Mouse (Mus musculus) cerebellum, adult 18-20 months (tissue): ENCODE data around the gene Cdc25a.

Experiments used
- DNase-seq, 2 experiments: peaks; one replicate each; pipeline ENCODE4 v3.0.0; 2021

The Cdc25a gene

DNA sequence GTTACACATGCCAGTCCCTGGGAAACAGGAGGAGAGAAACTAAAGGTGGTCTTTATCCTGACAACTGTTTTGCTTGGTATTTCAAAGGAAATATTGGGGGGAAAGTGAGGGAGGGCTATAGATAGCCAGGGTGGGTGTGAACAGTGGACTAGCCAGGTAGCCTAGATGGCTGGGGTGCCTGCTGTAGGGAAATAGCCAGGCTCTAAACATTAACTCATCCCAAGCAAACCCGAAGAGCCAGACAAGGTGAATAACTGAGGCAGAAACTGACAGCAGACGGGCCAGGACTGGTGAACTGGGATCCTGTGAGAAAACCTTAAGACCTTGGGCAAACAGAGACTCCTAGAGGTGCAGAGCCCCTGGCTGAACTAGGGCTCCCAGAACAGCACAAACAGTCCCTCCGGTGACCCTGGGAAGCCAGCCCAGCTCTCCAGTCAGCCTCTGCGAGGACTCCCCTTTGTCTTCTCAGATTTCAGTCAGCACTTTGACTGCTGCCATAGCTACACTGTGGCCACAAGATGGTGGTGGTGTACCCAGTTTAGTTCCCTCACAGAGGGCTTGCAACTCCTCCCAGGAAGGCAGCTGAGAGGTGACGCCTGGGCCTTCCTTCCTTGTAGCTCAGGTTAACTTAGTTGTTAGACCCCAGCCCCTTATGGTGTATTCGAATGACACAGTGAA is 19.2 kb downstream of the Cdc25a start:
- DNase-seq = peak; percentile 41 to 66

DNA sequence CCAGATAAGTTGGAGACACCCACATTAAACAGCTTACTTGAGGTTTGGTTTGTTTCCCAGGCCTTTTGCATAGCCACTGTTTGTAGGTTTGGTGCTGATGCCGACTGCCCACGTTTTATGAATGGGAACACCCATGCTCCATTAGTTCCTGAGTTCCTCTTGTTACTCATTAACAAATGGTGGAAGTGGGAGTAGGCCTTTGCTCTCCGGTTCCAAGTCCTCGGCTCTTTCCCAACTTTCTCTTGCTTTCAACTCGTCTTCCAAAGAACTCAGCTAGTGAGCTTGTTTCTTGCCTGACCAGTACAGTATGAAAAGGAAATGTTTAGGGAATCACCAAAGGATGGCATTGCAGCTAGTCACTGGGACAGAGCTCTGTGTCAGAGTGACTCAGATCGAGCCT is 20.2 kb downstream of the Cdc25a start:
- no peak for DNase-seq

DNA sequence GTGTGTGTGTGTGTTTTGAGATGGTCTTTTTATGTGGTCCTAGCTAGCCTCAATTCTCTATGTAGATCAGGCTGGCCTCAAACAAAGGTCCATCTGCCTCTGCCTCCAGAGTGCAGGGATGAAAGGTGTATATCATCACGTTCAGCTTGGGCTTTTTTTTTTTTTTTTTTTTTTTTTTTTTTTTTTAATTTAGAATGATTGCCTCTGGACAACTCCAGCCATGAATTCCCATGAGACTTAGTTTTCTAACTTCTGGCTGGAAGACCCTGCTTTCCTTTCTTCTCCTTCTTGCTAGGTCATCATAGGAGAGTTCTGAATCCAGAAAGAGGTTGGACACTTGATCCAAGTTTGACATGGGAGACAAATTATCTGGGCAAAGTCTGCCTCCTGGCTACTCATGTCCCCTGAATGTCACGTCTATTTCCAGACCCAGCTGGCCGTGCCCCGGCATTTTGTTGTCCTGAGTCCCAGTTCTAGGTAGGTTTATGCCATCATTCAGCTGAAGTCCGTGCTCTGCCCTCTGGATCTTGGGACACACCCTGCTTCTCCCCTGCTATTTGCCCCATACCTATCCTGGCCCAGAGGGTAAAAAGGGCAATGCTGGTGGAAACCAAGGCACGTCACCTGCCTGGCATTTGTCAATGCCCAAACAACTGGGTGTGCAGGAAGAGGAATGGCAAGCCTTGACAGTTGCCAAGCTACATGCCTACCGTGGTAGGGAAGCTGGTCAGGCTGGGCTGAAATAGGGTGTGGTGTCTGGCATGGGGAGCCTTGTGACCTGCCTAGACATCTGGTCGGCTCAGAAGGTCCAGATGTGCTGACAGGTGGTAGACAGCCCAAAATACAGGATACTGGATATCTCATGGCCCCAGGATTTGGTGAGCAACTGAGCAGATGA is 21.1 kb downstream of the Cdc25a start:
- peak in 1 of 2 experiments; percentile 13 for DNase-seq

DNA sequence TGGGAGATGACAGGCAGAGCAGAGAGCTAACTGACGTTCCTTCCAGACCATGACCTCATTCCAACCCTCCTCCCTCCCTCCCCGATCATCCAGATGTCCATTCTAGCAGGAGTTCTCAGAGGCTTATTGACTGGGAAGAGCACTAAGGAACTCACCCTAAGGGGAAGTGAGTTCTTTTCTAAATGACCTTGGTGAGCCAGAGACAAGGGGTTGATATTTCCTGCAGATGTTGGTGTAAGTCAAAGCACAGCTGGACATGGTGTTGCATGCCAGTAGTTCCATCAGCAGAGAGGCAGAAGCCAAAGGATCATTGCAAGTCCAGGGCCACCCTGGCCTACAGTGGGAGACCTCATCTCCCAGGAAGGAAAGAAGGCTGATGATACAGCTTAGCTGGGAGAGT is 22.6 kb downstream of the Cdc25a start:
- no peak for DNase-seq

DNA sequence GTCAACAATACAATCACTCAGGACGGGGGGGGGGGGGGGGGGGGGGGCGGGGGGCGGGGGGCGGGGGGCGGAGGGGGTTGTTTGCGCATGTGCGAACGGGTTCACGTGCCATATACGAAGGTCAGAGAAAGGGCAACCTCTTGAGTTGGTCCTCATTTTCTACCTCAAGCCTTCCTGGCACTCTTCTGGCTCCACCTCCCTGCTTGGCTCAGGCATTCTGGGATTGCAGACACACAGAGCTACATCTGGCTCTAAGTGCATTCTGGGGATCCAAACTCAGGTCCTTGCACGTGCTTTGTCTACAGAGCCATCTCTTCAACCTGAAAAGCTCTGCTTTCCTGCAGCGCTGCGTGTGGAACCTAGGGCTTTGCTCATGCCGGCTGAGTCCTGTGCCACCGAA is 24.0 kb downstream of the Cdc25a start:
- DNase-seq = no peak

DNA sequence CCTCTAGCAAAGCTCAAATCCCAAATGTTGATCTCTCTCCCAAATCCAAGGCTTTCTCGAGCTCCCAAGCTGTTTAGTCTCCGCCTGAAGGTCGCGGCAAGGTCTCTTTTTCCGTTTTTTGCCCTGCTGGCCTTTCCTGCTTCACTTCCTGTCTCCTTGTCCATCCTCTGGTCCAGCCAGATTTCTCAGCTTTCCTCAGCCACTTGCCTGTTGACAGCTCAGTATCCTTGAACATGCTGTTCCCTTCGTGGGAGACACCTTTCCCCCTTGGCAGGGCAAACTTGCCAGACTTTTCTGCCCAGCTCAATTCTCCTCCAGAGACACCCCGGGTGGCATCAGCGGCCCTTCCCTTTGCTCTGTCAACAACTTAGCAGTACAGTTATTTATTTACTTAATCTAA is 24.4 kb downstream of the Cdc25a start:
- no peak for DNase-seq

DNA sequence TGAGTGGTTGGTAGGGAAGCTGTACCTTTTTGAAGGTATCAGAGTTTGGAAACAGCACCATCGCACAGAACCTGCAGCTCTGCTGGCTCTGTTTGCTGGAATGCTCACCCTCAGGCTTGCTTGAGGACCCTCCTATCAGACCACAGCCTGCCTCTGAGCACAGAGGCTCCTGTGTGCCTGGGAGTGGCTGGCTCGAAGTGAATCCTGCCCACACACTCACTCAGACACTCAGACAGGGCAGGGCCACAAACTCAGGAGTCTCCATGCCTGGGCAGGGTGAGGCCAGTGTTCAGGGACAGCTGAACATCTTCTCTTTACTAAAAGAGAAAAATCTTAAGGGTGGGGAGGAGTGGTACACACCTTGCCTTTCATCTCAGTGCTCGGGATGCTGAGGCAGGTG is 25.2 kb downstream of the Cdc25a start:
- no peak for DNase-seq

DNA sequence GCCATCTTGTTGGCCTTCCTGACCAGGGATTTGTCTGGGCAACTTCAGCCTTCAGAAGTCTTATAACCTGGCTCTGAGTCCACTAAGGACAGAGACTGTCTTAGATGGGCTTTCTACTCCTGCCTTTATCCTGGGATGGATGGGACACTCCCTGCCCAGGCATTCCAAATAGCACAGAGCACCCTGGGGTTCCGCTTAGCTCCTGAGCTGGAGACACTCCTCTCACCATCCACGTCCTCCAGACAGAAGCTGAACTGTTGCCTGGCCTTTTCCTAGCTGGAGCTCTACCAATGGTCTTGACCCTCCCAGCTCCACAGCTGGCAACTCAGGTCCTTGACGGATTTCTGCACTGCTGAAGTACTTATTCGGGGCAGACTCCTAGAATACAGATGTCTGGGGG is 26.9 kb downstream of the Cdc25a start:
- DNase-seq = no peak

DNA sequence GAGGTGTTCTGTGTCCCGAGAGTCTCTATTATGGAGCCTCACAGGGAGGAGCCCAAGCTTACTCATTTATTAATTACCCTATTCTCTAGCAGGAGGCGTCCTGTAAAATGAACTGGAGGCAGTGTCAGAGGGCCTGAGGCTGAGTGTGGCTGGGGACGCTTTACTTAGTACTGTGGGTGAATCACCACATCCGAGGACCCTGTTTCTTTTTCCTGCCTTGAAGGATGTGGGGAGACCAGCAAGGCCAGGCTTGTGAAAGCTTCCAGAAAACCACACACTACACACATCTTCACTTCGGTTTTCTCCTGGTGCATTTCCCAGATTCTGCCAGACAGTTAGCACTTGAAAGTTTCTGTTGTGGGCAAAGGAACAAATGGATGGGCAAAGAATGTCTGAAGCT is 27.4 kb downstream of the Cdc25a start:
- DNase-seq = no peak

DNA sequence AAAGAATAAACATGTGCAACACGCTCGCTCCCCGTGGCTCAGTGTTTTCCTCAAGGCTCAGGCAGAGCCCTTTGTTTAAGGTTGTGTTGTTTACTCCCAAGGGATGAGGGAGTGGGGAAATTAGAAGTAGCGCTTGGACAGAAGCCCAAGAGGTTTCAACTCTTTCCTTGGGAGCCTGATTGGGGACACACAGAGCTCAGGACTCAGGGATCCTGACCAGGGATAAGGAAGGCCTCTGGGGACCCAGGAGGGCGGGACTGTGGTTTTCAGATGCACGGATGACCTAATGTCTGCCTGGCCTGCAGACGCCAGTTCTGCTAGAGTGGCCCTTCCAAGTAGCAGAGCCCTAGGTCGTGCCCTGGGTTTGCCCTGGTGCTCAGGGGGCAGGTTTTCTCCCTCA is 31.9 kb downstream of the Cdc25a start:
- no peak for DNase-seq

DNA sequence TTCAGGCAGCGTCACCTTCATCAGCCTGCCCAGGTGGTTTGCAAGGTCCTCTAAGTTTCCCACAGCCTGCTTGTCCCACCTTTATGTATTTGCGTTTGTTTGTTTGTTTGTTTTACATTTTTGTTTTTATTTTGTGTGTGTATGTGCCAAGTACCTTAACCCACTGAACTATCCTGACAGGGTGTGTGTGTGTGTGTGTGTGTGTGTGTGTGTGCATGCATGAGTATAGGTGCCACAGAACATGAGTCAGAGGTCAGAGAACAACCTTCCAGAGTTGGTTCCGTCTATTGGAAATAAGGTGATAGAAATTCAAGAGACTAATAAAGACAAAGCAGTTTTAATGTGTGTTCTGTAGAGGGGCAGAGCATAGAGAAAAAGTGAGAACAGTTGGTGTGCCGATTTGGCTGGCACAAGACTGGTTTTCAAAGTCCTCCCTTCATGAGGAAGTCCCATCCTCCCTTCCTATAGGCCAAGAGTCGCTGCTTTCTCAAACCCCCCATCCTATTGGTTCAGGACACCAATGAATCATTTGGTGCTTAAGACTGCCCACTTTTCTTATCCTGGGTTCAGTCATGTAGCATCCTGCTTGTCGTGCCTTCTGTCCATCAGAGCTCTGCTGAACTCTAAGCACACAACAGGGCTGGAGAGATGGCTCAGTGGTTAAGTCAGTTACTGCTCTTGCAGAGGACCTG is 32.5 kb downstream of the Cdc25a start:
- DNase-seq = no peak

DNA sequence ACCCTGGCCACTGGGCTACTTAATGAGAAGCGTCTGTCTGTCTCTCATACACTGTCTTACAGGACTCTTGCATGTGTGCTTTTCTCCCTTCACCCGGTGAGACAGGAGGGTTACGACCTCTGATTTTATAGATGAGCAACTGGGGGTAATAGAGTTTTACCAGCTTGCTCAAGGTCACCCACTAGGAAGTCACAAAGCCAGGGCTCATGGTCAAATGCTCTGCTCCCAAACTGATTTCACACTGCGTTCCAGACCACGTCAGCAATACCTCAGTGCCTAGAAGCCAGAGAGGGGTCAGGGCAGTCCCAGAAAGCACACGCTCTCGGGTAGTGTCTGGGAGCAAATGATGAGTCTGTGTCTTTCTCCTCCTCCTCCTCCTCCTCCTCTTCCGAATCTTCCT is 33.7 kb downstream of the Cdc25a start:
- no peak for DNase-seq

DNA sequence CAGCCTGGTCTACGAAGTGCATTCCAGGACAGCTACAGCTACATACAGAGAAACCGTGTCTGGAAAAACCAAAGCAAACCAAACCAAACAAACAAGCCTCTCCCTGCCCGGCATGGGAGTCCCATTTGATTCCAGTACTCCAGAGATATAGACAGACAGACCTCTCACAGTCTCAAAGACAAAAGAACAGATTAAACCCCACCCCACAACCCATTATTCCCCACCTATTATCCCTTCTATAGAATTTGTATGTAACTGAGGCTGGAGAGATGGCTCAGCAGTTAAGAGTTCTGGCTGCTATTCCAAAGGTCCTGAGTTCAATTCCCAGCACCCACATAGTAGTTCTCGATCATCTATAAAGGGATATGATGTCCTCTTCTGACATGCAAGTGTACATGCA is 34.5 kb downstream of the Cdc25a start:
- no peak for DNase-seq

DNA sequence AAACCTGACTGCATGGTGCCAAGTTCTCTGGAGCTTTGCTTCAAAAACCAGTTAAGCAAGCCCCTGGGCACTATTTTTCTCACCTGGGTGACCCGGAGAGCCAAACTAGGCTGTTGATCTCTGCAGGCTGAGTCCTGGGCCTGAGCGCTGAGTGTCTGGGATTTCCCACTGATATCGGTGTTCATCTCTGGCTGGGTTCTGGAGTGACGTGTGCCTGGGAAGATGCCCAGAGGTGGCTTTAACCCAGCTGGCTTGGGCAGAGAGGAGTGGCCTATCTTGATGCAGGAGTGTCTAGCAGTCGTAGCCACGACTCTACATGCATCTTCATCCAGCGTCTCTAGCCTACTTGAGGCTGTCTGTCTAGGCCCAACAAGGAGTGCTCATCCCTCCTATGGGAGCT is 36.4 kb downstream of the Cdc25a start:
- DNase-seq = no peak

DNA sequence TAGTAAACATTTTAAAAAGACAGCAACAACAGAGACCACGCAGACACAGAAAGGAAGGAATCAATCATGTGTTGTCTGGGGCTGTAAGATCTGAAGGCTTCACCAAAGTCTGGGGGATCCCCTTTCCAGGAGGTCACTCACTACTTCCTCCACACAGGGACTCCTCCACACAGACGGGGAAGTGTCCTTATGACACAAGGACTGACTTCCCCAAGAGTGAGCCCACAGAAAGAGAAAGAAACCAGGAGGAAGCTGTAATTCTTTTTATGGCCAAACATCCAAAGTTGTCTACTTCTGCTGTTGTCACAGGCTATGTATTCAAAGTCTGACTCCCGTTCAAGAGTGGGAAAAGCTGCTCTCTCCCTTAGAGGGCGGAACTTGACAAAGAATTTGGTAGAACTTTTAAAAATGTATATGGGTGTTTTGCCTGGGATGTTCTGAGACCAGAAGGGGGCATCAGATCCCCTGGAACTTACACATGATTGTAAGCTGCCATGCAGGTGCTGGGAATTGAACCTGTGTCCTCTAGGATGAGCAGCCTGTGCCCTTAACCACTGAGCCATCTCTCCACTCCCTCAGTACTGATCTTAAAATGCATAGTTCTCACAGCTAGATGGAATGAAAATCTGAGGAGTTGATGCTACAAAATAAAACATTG is 39.0 kb downstream of the Cdc25a start:
- no peak for DNase-seq

DNA sequence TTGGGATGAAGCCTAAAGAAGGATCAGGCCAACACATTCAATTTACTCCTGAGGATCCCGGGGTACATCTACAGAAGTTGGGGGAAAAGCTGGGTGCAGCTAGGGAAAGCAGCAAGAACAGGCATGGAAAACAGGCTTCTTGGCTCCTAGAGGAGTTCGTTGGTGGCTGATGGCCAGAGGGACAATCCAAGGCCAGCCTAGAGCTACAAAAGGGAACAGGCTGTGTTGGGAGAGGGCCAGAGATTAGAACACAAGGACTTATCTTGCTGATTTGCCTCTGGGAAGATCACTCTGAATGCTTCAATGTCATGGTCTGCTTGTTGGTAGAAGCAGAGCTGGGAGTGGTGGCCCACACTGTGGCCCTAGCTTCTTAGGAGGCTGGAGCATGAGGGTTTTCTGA is 42.6 kb downstream of the Cdc25a start:
- DNase-seq = no peak

DNA sequence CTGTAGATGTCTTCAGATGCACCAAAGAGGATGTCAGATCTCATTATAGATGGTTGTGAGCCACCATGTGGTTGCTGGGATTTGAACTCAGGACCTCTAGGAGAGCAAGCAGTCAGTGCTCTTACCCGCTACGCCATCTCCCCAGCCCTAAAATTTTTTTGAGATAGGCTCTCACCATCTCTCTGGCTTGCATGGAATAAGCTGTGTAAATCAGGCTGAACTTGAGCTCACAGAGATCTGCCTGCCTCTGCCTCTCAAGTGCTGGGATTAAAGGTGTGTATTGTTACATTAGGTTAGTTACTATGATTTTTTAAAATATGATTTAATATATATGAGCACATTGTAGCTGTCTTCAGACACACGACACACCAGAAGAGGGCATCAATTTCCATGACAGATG is 53.8 kb downstream of the Cdc25a start:
- DNase-seq = no peak

DNA sequence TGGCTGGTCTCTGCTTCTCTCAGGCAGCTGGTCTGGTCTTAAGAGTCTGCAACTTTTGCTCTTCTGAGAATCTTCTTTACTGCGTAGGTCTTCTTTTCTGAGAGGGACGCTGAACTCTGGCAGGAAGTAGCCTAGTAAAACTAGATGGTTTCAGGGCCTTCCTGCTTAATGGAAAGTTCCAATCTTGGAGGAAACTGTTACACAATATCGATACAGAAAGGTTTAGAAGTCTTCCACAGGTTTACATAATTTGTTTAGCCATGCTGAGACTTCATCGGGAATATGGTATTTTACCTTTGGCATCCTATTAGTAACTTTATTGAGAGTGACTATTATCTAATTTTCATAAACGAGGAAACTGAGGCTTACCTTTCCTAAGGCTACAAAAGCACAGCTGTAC is 54.7 kb downstream of the Cdc25a start:
- DNase-seq = no peak

DNA sequence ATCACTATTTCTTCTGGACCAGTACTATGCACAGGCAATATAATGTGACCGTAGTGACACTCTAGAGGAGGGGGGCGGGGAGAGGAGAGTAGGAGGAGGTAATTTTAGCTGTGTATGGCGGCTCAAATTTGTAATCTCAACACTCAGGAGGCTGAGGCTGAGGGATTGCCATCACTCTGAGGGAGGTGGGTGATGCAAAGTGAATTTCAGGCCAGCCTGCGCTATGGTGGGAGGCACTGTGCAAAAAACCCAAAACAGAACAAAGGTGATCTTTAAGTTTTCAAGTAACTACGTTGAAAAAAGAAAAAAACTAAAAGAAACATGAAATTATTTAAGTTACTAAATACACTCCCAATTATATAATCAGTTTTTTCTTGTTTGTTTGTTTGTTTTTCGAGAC is 55.4 kb downstream of the Cdc25a start:
- no peak for DNase-seq

DNA sequence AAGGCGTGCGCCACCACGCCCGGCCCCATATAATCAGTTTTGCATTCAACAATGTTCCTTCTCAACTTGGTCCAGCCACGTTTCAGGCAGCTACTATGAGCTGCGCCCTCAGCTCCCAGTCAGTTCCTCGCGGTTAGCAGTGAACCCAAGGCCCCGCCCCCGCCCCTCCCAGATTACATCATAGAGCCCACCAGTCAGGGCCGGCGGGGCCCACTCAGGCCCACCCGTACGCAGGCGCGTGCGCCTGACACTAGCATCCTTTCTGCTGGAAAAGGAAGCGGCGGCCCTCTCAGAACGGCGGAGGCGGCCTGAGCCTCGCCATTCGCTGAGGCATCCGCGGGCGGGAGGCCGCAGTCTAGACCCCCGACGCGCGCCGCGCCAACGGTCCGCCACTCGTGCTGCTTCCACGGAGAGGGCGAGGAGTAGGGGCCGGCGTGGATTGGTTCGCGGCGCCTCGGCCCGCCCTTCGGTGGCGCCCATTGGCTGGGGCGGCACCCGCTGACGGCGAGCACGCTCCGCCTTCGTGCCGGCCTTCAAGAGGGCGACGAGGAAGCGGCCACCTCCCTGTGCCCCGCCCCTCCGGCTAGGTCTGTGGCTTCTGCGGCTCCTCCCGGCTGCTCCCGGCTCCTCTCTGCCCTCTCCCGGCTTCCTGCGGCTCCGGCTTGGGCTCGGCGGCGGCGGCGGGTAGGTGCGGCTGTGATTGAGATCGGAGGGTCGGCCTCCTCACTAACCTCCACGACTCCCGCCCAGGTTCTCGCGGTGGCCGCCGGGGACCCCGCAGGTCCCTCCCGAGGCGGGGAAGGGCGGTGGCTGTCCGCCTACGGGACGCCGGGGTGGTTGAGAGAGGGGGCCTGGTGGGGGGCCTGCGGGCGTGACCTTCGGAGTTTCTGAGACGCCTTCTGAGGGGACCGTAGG is 56.1 kb downstream of the Cdc25a start, which contains the start of gene Map4:
Map4 (plus strand) TSS at position 204 of the 915 bp plus-strand sequence.
- peak; percentile 99 for DNase-seq

DNA sequence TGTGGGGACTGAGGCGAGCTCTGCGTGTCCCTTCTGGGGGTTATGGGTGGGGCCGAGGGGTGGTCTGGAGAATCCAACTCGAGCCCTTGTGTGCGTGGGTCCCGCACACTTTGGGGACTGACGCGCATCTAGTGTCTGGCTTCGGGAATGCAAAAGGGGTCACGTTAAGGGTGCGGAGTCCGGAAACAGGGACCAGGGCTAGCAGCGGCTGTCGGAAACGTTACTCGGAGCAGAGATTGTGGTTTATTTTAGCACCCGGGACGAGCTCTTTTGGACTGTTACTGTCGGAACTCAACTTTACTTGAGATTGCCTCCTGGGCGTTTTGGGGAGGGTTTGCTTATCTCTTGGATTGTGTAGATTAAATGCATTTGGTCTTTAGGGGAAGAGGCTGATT is 57.0 kb downstream of the Cdc25a start:
- peak in 1 of 2 experiments; percentile 43 for DNase-seq

DNA sequence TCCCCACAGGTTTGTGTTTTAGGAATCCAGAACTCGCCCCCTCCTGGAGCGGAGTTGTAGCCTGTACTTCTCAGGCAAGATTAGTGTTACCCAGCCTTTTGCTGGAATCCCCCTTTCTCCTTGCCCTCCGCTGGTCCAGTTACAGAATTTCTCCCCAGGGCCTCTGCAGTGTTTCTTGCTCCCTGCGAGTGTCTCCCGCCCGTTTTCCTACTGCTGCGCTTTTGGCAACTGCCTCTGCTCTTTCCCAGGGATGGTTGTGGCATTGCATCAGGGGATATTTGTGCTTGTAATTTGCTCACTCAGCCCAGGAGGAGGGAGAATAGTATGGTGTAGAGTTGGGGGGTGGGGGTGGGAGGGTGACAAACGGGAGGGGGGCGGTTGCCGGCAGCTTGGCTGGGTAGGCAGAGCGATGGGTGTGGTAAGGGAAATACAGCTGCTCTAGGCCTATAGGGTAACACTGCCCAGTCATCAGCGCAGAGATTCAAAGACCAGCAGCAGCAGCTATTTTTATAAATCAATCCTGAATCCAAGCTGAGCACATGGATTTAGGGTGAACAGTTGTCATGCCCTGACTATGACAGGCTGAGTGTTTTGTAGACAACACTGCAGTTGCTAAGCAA is 57.5 kb downstream of the Cdc25a start:
- peak; percentile 51 to 59 for DNase-seq
